Mouse (Mus musculus) thymus, adult 2 months (tissue): Measurements from ENCODE around the gene Ndufa4l2. TPM values are rescaled to one million over a fixed set of nuclear protein-coding genes. Genes with fewer than 3 reads are reported as not detected.
A peak's percentile ranks its signal among the peaks of the same experiment; 100 is the strongest.

Experiments
- DNase-seq: peaks from one replicate; pipeline ENCODE4 v3.0.0; 2021
- H3K27ac ChIP-seq: fragments of 200-500 bp; 2 replicates; pipeline ENCODE4 v1.5.1; 2012; ENCODE audit warnings: low read length, control low read depth; ENCODE audit not compliant: control insufficient read depth, insufficient read depth
- H3K27me3 ChIP-seq: fragments of 200-500 bp; 2 replicates; pipeline ENCODE4 v1.6.1; 2012; ENCODE audit warnings: mild to moderate bottlenecking, low read length, moderate library complexity, mixed read lengths; ENCODE audit not compliant: control insufficient read depth, insufficient read depth
- H3K36me3 ChIP-seq: fragments of 200-500 bp; 2 replicates; pipeline ENCODE4 v1.6.1; 2012; ENCODE audit warnings: mild to moderate bottlenecking, low read length, moderate library complexity; ENCODE audit not compliant: control insufficient read depth, insufficient read depth
- H3K4me1 ChIP-seq: fragments of 200-500 bp; replicated peaks from 2 replicates; pipeline ENCODE4 v1.6.1; 2012; ENCODE audit warnings: low read length; ENCODE audit not compliant: control insufficient read depth, insufficient read depth
- H3K4me3 ChIP-seq: fragments of 200-500 bp; 2 replicates; pipeline ENCODE4 v1.5.1; 2012; ENCODE audit warnings: mild to moderate bottlenecking, low read length, control low read depth, moderate library complexity; ENCODE audit not compliant: control insufficient read depth, insufficient read depth
- CTCF ChIP-seq: fragments of 200-500 bp; IDR thresholded peaks from 2 replicates; pipeline ENCODE4 v1.5.1; 2012; ENCODE audit warnings: mild to moderate bottlenecking, control low read depth, low read length, moderate library complexity, borderline replicate concordance; ENCODE audit not compliant: control insufficient read depth, poor library complexity, insufficient read depth; ENCODE audit errors: extremely low read depth
- POLR2A ChIP-seq: fragments of 200-500 bp; IDR thresholded peaks from 2 replicates; pipeline ENCODE4 v1.6.1; 2012; ENCODE audit warnings: mild to moderate bottlenecking, low read length, control low read depth, moderate library complexity; ENCODE audit not compliant: control insufficient read depth, poor library complexity, insufficient read depth; ENCODE audit errors: extremely low read depth
- WGBS: fragments of 180-500 bp; shearing (Covaris S2); methylation state at CpG from one replicate; pipeline ENCODE4 v1.1.7; 2018; 5-methylcytosine and 5-hydroxymethylcytosine counted together
- polyA plus RNA-seq: library from polyadenylated mRNA; depleted of rRNA; stranded (reverse); fragments of >200 nt; gene quantifications from 2 replicates; pipeline ENCODE4 v1.2.3, GENCODE M21; 2012

Gene Ndufa4l2
- polyA plus RNA-seq, 1 experiment: 13.5 TPM

- 94% methylated on average over 3 of the region's 3 CpGs for WGBS
- TF ChIP-seq POLR2A: no peak
- TF ChIP-seq CTCF: no peak
- DNase-seq: no peak
- Histone ChIP-seq H3K27ac (no peak overlapping the region), H3K4me1 (no peaks in the 10 kb centered on the region), H3K36me3 (no peaks in the 10 kb centered on the region), H3K27me3 (no peaks in the 10 kb centered on the region), H3K4me3 (no peak overlapping the region)
Observed at GRCm38 (mm10) chr10:127543916-127544315, 29.1 kb downstream of the Ndufa4l2 start.

DNA sequence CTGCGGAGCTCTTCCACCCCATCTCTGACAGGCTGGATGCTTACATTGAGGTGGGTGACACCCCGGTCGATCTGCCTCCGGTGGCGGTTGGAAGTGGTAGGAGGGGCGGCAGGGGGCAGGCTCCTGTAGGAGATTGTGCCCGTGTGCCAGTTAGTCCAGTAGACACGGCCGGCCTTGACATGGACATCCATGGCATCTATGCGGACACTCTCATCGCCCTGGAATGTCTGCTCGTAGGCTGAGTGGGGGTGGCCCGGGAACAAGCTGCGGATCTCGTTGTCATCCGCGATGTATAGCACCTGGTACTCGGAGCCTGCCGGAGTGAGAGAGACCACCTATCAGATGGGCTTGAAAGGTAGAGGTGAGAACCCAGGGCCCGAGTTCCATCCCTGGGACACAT is 29.6 kb downstream of the Ndufa4l2 start:
- Histone ChIP-seq H3K27me3 (no peaks in the 10 kb centered on the region), H3K4me1 (no peaks in the 10 kb centered on the region), H3K36me3 (no peaks in the 10 kb centered on the region), H3K4me3 (no peak overlapping the region), H3K27ac (no peak overlapping the region)
- no peak for DNase-seq
- TF ChIP-seq POLR2A: no peak
- no peak for TF ChIP-seq CTCF
- WGBS: 96% methylated on average over 20 of the region's 20 CpGs

DNA sequence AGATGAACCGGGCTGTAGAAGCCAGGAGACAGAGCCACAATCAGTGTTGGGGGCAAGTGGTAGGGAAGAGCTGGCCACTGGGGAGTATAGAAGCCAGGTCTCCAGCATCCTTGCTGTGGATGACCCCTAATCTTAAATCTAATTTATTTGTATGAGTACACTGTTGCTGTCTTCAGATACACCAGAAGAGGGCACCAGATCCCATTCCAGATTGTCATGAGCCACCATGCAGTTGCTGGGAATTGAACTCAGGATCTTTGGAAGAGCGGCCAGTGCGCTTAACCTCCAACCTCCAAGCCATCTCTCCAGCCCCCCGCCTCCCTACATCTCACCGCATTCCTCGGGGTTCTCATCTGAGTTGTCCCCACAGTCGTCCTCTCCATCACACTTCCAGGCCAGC is 31.7 kb downstream of the Ndufa4l2 start:
- no peak overlapping the region for H3K27ac ChIP-seq
- no peaks in the 10 kb centered on the region for H3K36me3 ChIP-seq
- no peaks in the 10 kb centered on the region for H3K4me1 ChIP-seq
- no peak for DNase-seq
- TF ChIP-seq CTCF: no peak
- no peak overlapping the region for H3K4me3 ChIP-seq
- WGBS: 95% methylated on average over 7 of the region's 7 CpGs
- no peaks in the 10 kb centered on the region for H3K27me3 ChIP-seq

DNA sequence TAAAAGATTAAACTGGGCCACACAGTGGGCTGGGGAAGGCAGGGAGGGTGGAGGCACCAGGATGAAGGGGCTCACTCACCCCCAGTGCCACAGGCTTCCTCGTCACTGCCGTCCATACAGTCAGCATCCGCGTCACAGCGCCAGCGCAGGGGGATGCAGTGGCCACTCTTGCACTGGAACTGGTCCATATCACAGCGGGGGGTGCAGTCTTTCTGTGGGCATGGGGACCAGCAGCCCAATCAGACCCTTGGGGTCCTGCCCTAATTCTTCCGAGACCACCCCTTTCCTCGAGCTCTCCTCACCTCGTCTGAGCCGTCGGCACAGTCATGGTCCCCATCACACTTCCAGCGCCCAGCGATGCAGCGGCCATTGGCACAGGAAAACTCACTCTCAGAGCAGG is 33.5 kb downstream of the Ndufa4l2 start:
- WGBS: 97% methylated on average over 15 of the region's 15 CpGs
- no peak overlapping the region for H3K27ac ChIP-seq
- no peaks in the 10 kb centered on the region for H3K4me1 ChIP-seq
- no peaks in the 10 kb centered on the region for H3K36me3 ChIP-seq
- no peak overlapping the region for H3K4me3 ChIP-seq
- no peak for TF ChIP-seq CTCF
- no peak for TF ChIP-seq POLR2A
- H3K27me3 ChIP-seq: no peaks in the 10 kb centered on the region
- DNase-seq: no peak

DNA sequence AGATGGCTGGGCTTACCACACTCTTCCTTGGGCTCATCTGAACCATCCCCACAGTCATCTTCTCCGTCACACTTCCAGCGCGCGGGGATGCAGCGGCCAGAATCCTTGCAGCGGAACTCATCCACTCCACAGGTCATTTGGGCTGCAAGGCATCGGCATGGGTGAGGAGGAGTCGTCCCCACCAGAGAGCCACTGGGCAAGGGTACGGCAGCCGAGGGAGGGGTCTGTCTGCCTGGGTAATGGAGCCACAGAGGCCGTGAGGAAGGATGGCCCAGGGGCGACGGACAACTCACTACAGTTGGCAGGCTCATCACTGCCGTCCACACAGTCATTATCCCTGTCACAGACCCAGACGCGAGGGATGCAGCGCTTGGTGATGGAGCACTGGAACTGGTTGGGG is 35.1 kb downstream of the Ndufa4l2 start:
- no peak overlapping the region for H3K4me3 ChIP-seq
- H3K36me3 ChIP-seq: no peaks in the 10 kb centered on the region
- H3K27ac ChIP-seq: no peak overlapping the region
- no peak for DNase-seq
- no peaks in the 10 kb centered on the region for H3K4me1 ChIP-seq
- TF ChIP-seq CTCF: no peak
- TF ChIP-seq POLR2A: no peak
- 96% methylated on average over 17 of the region's 17 CpGs for WGBS
- no peaks in the 10 kb centered on the region for H3K27me3 ChIP-seq

- DNase-seq: peak; percentile 32
- TF ChIP-seq CTCF (peak; percentile 65; the same call in 1 of the 2 replicates), POLR2A (no peak)
- H3K4me3 ChIP-seq: no peak overlapping the region
- H3K4me1 ChIP-seq: no peaks in the 10 kb centered on the region
- 96% methylated on average over 18 of the region's 18 CpGs for WGBS
- no peak overlapping the region for H3K27ac ChIP-seq
- H3K36me3 ChIP-seq: no peaks in the 10 kb centered on the region
- H3K27me3 ChIP-seq: no peaks in the 10 kb centered on the region
Observed at GRCm38 (mm10) chr10:127555703-127556102, 40.9 kb downstream of the Ndufa4l2 start.

DNA sequence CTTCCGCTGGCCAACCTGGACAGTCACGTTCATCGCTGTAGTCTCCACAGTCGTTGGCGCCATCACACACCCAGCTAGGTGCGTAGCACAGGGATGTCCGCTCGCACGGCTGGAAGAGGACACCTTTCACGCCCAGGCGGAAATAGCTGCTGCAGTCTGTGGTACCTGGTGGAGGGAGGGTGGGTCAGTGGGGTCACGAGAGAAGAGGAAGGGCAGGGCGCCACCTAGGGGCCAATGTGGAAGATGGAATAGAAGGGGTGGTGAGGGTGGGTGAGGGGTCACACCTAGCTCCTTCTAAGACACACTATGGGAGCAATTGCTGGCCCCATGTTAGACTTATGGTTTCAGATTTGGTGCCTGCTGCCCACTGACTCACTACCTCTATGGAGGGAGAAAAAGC is 42.6 kb downstream of the Ndufa4l2 start:
- TF ChIP-seq CTCF: peak; percentile 71
- no peak for TF ChIP-seq POLR2A
- DNase-seq: no peak
- Histone ChIP-seq H3K27me3 (no peaks in the 10 kb centered on the region), H3K27ac (no peak overlapping the region), H3K4me1 (no peaks in the 10 kb centered on the region), H3K36me3 (no peaks in the 10 kb centered on the region), H3K4me3 (no peak overlapping the region)
- 93% methylated on average over 13 of the region's 13 CpGs for WGBS
